Mouse (Mus musculus) natural killer cell, adult 2 months (primary cell): Measurements from ENCODE around the gene Rab3gap2.

ENCODE experiments used
- DNase-seq, 2 experiments: peaks; one replicate each; pipeline ENCODE4 v3.0.0; 2022; ENCODE audit warnings: low spot score in 2 of 2

Gene Rab3gap2

GRCm38 (mm10) chr1:185226889-185227288 lies 23.0 kb downstream of the Rab3gap2 start:
- DNase-seq = no peak

GRCm38 (mm10) chr1:185227766-185228165 lies 23.8 kb downstream of the Rab3gap2 start:
- DNase-seq = no peak

- peak; percentile 39 to 55 for DNase-seq
These were observed 25.7 kb downstream of the Rab3gap2 start for GRCm38 (mm10) chr1:185229406-185230201.

- DNase-seq = no peak
These were observed 31.9 kb downstream of the Rab3gap2 start for GRCm38 (mm10) chr1:185235837-185236236.

- peak in 1 of 2 experiments; percentile 5 for DNase-seq
These were observed 32.6 kb downstream of the Rab3gap2 start for GRCm38 (mm10) chr1:185236530-185236929.

DNA sequence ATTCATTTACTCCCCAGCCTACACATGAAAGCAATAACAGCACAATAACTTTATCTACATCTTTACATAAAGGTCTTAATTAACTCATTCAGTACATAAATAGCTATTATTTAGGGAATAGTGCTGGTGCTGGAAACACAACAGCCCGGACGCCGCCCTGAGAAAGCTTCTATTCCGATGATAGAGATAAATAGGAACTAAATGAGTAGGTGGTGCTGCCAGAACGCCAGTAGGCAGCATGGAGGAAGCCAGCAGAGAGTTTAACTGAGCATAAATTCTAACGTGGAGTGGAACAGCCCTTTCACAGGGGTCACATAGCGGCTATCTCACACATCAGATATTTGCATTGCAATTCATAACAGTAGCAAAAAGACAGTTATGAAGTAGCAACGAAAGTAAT lies 39.1 kb downstream of the Rab3gap2 start:
- no peak for DNase-seq

GRCm38 (mm10) chr1:185245456-185245855 lies 41.5 kb downstream of the Rab3gap2 start:
- DNase-seq = no peak

DNA sequence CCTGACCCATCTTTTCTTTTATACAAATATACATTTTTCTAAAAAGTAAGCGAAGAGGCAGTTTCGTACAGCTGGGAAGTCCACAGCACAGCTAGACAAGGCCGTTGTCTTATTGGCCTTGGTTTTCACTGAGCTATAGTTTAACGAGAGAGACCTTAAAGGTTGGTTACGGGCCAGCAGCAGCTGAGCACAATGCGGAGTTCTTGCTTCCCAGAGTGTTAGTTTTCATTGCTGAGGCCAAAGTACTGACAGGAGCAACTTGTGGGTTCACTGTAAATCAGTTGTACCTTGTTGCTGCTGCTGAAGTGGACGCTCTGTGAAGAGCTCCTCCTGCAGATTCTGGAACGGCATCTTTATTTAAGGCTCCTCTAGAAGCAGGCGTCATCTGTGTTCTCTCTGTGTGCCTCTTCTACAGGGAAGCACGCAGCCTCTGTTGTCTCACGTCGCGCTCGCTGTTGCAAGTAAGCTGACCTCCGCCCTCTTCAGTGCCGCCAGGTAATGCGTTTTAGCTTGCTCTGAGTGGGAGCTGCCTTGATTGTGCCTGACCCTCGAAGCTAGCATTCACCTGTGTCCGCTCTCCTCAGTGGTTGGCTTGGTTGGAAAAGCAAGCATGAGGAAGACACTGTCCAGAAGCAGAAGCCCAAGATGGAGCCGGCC lies 43.6 kb downstream of the Rab3gap2 start:
- no peak for DNase-seq

GRCm38 (mm10) chr1:185248728-185249127 lies 44.8 kb downstream of the Rab3gap2 start:
- DNase-seq = no peak

- no peak for DNase-seq
These were observed 48.4 kb downstream of the Rab3gap2 start for GRCm38 (mm10) chr1:185252351-185252750.

GRCm38 (mm10) chr1:185253140-185253892 lies 49.4 kb downstream of the Rab3gap2 start:
- no peak for DNase-seq

GRCm38 (mm10) chr1:185255336-185255735 lies 51.4 kb downstream of the Rab3gap2 start:
- no peak for DNase-seq

DNA sequence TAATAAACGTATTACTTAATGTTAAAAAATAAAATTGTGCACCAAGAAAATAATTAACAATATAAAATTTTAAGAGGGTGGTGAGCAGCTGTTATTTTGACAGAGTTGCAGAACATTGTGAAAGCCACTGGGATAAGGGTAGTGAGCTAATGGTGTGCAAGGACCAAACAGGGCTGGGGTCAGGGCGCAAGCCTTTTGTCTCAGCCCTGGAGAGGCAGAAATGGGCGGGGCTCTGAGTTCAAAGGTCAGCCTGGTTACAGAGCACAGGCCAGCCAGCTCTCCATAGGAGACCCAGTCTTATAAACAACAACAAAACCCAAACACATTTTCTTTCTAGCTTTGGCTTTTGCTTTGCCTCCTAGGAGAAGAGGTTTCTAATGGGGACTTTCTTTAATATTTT lies 52.8 kb downstream of the Rab3gap2 start:
- DNase-seq = no peak

GRCm38 (mm10) chr1:185262565-185262964 lies 58.6 kb downstream of the Rab3gap2 start:
- no peak for DNase-seq

DNA sequence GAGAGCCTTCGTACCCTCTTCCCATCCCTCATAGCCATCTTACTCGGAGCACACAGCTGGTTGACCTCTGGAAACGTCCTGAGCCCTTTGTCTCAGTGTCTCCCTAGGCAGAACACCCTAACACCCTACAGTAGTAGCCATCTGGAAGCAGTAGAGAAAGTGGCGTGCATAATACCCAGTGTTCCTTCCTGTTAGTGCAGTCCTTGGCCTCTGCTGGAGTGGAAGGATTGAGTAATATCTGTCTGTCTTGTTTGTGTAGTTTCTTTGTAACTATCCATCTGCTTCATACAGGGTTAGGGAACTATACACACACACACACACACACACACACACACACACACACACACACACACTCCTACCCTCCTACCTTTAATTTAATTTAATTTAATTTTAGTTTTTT lies 64.8 kb downstream of the Rab3gap2 start:
- DNase-seq = no peak

DNA sequence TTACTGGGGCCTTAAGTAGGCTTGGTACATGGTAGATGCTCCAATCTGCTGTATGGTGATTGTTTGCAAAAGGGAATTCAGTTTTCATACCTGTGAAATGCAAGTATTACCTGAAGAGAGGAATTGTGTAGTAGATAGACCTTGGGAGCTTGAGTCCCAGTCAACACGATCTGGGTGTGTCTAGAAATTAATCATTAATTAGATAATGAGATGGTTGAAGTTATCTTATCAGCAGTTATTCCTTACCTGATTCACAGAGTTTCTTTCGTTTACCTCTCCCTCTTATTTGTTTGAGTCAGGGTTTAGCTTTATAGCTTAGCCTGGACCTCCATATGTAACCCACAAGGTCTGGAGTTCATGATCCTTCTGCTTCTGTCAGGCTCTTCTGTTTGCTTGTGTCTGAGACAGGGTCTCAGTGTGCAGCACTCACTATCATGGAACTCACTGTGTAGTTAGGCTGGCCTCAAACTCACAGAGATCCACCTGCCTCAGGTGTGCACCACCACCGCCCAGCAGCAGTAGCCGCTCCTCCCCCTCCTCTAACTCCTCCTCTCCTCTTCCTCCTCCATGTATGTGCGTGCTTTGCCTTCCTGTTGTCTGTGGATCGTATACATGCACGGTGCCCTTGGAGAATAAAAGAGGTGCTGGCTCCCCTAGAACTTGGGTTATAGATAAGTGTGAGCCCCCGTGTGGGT lies 66.6 kb downstream of the Rab3gap2 start:
- DNase-seq = no peak

- DNase-seq = no peak
These were observed 67.5 kb downstream of the Rab3gap2 start for GRCm38 (mm10) chr1:185271373-185271772.

DNA sequence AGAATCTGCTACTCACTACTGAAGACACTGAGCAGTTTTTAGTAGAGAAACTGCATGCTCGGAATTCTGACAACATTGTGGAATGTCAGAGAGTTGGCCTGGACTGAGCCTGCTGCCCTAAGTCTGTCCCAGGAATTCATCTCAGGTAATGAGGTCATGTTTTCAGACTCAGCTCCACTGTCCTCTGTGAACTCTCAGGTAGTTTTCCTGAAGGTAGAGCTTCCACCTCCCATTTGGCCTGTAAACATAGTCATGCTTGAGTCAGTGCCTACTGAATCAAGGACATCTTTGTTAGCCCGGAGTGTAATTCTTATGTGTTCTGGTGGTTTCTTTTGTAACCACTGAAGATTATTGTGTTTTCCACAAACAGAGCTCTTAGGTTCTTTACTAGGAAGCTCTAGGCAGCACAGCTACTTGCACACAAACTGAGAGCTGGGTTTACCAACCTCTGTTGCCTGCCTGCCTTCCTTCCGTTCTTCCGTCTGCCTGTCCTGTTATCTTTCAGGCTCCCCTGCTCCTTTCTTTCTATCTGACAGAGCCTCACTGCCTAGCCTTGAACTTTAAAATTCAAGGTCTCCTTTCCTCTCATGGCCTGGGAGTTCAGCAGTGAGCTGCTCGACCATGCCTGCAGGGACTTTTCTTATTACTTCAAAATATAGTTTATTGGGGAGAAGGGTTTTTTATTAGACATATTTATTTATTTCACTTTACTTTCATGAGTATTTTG lies 71.1 kb downstream of the Rab3gap2 start:
- no peak for DNase-seq

DNA sequence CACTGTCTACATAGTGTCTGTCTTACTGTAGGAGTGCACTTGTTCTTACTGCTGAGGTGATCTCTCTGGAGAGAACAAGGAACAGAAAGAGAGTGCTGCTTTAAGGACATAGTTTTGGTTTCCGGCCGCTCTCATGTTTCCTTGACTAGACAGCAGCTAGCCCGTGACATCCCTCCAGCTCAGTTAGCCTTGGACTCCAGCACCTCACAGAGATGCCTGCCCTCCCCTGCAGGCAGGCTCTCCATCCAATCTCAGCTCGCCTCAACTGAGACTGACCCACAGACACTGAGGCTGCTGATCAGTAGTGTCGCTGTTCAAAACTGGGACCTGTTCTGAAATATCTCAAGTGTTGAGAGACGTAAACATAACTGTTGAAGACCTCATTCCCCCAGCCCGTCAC lies 72.1 kb downstream of the Rab3gap2 start:
- DNase-seq = no peak

- DNase-seq = no peak
These were observed 73.1 kb downstream of the Rab3gap2 start for GRCm38 (mm10) chr1:185277022-185277421.

DNA sequence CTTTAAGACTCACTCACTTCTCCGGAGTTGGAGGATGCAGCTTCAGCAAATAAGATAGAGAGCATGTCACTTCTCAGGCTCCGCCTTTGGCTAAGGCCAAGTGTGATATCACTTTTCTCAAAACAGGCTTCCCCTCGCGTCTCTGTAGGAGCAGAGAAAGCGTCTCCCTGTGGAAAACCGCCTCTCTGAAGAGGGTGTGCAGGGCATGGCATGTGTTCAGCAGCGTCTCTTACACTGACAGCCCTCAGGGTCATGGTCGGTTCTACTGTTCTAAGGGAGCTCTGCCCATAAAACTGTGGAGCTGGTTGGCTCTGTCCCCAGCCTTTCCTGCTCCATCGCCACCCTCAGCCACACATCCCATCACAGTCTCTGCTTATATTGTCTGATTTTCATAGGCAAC lies 75.4 kb downstream of the Rab3gap2 start:
- DNase-seq = no peak
